Mouse (Mus musculus) CH12.LX (cell line): ENCODE measurements around the gene Nek6.

Experiments used
- CHD2 ChIP-seq: IDR thresholded peaks from 2 replicates; pipeline ENCODE4 v1.6.1; 2011; ENCODE audit warnings: low read length, improper control_type of control experiment
- CTCF ChIP-seq, 2 experiments: IDR thresholded peaks in 1 of 2; conservative IDR thresholded peaks in 1 of 2; 2 replicates each; pipeline ENCODE4 v1.5.1; 2011 to 2012; ENCODE audit warnings: low read depth in 2 of 2, low read length in 2 of 2, improper control_type of control experiment in 1 of 2, inconsistent platforms in 1 of 2, mild to moderate bottlenecking in 1 of 2, moderate library complexity in 1 of 2
- E2F4 ChIP-seq: IDR thresholded peaks from 2 replicates; pipeline ENCODE4 v1.6.1; 2011; ENCODE audit warnings: low read depth, low read length, improper control_type of control experiment; ENCODE audit not compliant: insufficient replicate concordance
- JUN ChIP-seq: IDR thresholded peaks from 2 replicates; pipeline ENCODE4 v1.6.1; 2011; ENCODE audit warnings: low read depth, mild to moderate bottlenecking, low read length, improper control_type of control experiment, moderate library complexity; ENCODE audit not compliant: insufficient read depth
- MEF2A ChIP-seq: IDR thresholded peaks from 2 replicates; pipeline ENCODE4 v1.6.1; 2014; ENCODE audit warnings: low read depth, mild to moderate bottlenecking, inconsistent platforms, low read length, improper control_type of control experiment, borderline replicate concordance
- POLR2A ChIP-seq: IDR thresholded peaks from 2 replicates; pipeline ENCODE4 v1.6.1; 2011; ENCODE audit warnings: low read depth, mild to moderate bottlenecking, improper control_type of control experiment, low read length
- POLR2AphosphoS2 ChIP-seq: IDR thresholded peaks from 2 replicates; pipeline ENCODE4 v1.6.1; 2011; ENCODE audit warnings: low read depth, low read length, improper control_type of control experiment
- SMC3 ChIP-seq: IDR thresholded peaks from 2 replicates; pipeline ENCODE4 v1.6.1; 2011; ENCODE audit warnings: low read depth, low read length, improper control_type of control experiment
- TBP ChIP-seq: conservative IDR thresholded peaks from 2 replicates; pipeline ENCODE4 v1.6.1; 2011; ENCODE audit warnings: low read depth, low read length, improper control_type of control experiment
- TCF12 ChIP-seq: IDR thresholded peaks from 2 replicates; pipeline ENCODE4 v1.6.1; 2014; ENCODE audit warnings: low read depth, mild to moderate bottlenecking, inconsistent platforms, low read length, improper control_type of control experiment
- UBTF ChIP-seq: IDR thresholded peaks from 2 replicates; pipeline ENCODE4 v1.6.1; 2012; ENCODE audit warnings: low read depth, mild to moderate bottlenecking, inconsistent platforms, low read length, improper control_type of control experiment, moderate library complexity
- USF1 ChIP-seq: IDR thresholded peaks from 2 replicates; pipeline ENCODE4 v1.6.1; 2014; ENCODE audit warnings: low read depth, mild to moderate bottlenecking, inconsistent platforms, low read length, improper control_type of control experiment
- ZKSCAN1 ChIP-seq: IDR thresholded peaks from 2 replicates; pipeline ENCODE4 v1.6.1; 2012; ENCODE audit warnings: low read depth, inconsistent platforms, low read length, improper control_type of control experiment, borderline replicate concordance

DNA sequence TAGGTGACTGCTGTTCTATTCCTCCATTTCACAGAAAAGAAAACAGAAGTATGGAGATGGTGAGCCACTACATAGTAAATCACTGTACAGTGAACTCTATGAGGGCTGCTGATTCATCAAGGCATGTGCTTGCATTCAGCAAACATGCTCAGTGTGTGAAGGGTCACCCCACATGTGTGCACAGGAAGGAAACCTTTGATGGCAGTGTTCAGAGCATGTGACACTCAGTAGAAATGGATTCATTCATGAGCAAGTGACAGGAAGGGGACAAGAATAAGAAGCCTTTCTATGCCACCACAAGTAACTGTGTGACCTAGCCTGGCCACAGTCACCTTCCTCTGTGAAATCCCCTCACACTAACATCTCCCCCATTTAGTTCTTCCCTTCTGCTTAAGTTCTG lies 38.6 kb upstream of the Nek6 start:
- TF ChIP-seq ZKSCAN1 (no peak), CTCF (conservative IDR thresholded peaks at IDR 0.05 in 1 of 2, IDR thresholded peaks at IDR 0.05 in 1 of 2; ENCODE audit: low read depth in 2 of 2, low read length in 2 of 2) (no peak), MEF2A (no peak), CHD2 (no peak), TBP (no peak), E2F4 (no peak), SMC3 (no peak), USF1 (no peak), POLR2A (no peak), POLR2AphosphoS2 (no peak), UBTF (no peak), JUN (no peak), TCF12 (no peak)
